Mouse (Mus musculus): ENCODE measurements around the gene Luc7l2.
"Not testable (repeated sequence)": the region's sequence is repeated elsewhere in the genome, so short reads cannot be mapped to it uniquely, and the experiment has no call there.

Luc7l2 gene

DNA sequence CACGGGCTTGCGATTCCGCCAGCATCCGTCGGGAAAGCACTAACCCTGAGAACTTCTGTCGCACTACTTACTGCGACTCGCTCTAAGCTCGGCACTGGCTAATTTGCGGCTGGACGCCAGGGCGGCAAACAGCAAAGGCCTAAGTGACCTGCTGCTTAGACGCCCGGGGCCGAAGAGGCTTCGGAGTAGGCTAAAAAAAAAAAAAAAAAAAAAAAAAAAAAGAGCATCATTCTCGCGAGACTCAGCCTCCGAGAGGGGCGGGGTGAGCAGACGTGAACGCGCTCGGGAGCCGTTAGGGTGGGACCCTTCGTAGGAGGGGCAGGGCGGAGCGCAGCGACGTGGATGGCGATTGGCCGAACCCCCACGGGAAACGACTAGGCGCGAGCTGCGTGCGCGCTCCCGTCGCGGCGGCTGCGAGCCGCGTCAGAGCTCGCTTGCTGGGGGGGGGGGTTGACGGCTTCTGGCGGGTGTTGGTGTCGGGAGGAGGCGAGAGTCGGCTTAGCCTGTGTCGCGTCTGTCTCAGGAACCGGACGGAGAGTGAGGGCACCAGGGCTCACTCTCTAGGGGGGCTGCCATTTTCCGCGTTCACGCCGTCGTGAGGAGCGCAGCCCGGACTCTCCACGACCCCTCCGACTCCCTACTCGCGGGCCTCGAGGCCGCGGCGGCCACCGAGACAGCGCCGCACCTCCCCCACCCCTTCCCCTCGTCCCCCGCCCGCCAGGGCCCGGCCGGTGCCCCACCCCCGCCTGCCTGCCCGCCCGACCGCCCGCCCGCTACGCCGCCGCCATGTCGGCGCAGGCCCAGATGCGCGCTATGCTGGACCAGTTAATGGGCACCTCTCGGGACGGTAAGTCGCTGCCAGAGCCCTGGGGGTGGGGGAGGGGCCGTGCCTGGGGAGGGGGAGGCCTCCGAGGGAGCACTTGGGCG lies at the start of gene Luc7l2:
TSS of gene Luc7l2 (plus strand) at position 273 of the 927 bp plus-strand sequence.
- DNase-seq = peak; percentile 93

DNA sequence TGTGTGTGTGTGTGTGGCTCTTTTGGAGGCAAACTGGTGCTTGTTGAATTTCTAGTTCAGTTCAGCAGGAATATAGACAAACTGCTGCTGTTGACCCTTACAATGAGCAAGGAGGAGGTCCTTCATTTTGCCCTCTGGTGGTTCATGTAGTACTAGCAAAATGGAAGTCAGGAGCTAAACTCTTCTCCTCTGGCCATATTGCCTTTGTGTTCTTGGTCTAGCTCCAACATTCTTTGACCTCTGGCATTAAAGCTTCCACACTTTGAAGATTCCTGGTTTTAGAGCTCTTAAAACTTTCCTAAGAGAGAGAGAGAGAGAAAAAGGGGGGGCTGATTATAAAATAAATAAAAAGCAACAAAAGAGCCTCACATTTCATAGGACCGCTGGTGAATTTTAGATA lies 39.0 kb upstream of the Luc7l2 start:
- DNase-seq = no peak

DNA sequence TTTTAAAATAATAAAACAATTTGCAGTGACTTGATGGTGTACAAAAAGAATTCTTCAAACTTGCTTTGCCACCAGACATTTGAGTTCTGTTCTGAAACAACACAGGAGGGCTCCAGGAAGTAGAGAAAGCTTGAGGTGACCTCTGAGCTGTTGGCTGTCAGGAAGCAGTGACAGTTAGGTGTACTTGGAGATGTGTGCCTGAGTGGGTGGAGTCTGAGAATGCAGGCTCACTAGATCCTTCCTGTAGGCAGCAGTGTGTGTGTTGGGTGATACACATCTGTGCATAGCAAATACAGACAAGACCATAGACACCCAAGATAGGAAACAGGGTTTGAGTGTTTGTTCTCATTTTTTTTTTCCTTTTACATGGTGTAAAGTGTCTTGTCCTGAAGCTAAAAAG lies 38.3 kb upstream of the Luc7l2 start:
- DNase-seq = no peak

DNA sequence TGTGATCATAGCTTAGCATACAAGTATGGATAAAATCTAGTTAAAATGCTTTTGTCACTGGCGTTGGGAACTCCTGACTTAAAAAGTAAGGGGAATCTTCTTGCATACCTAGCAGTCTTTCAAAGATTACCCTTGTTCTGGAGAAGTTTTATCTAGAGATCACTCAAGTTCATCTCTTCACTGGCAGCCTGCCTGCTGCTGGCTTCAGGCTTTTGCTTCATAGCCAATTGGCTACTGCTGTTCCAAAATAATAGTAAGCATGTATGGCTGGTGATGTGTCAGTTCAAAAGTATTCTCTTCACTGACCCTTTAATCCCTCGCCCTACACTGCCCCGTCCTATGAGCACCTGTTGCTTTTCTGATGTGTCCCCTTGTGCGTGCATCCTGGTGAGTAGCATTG lies 35.9 kb upstream of the Luc7l2 start:
- DNase-seq = no peak

DNA sequence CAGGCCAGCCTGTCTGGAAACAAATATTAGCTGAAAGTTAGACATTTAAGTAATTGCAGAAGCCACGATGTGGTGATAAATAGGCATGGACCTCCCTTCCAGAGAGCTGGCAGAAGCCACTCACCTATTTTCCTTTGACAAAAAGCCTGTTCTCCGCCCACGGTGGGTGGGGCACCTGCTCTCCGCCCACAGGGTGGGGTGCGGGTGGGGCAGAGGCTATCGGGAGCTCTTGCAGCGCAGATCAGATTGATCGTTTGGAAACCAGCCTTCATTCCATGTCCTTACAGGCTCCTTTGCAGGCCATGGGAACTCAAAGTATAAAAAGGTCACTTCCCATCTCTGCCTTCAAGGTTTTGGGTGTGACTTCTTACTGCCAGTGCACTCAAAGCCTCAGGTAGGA lies 27.3 kb upstream of the Luc7l2 start:
- DNase-seq = no peak

DNA sequence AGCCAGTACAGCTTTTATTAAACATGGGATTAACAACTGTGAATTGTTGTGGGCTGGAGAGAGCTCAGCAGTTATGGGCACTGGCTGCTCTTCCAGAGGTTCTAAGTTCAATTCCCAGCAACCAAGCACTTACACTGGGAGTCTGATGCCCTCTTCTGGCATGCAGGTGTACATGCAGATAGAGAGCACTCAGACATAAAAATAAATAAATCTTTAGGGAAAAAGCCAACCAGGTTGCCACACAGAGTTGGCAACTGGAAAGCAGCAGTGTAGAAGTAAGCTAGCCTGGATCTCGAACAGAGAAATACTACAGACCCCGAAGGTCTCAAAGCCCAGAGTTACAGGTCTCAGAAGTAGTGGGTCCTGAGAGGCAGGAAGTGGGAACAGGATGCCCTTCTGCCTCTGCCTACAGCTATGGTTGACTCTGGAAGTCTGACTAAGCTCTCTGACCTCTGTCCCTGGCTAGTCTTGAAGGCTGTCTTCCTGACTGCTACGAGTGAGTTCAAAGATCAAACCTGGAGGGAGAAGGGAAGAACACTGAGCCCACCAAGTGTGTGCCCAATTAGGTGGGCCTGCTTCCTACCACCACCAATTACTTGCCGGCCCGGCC lies 19.8 kb upstream of the Luc7l2 start:
- DNase-seq = peak; percentile 40

DNA sequence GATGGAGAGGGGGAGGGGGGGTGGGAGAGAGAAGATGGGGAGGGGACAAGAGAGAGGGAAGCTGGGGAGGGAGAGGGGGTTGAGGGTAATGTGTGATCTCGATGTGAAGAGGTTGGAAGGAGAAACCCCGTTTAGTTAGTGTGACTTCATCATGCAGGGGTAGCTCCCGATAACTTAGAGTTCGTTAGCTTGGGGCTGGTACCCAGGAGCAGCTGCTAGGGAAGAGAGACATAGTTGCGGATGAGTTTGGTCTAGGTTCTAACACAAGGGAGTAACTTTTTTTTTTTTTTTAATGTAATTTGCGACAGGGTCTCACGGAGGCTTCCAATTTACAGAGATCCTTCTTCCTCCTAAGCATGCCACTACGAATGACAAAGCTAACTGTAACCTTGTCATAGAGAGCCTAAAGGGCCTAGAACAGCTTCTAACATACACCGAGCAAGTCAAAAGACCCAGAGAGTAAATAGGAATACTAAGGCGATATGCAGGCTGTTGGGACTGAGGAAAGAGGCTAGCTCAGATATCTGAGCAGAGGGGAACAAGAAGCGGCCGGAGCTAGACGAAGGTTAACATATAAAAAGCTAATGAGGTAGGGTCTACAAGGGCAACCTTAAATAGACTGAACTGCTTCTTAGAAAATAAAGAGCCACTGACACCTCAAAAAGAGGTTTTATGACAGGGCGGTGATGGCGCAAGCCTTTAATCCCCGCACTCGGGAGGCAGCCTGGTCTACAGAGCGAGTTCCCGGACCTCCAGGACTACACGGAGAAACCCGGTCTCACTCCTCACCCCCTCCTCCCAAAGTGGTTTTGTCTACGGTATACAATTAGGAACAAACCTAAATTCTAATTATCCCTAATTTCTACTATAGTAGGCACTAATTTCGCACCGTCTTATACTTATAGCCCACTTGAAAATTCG lies 18.4 kb upstream of the Luc7l2 start:
- no peak for DNase-seq

DNA sequence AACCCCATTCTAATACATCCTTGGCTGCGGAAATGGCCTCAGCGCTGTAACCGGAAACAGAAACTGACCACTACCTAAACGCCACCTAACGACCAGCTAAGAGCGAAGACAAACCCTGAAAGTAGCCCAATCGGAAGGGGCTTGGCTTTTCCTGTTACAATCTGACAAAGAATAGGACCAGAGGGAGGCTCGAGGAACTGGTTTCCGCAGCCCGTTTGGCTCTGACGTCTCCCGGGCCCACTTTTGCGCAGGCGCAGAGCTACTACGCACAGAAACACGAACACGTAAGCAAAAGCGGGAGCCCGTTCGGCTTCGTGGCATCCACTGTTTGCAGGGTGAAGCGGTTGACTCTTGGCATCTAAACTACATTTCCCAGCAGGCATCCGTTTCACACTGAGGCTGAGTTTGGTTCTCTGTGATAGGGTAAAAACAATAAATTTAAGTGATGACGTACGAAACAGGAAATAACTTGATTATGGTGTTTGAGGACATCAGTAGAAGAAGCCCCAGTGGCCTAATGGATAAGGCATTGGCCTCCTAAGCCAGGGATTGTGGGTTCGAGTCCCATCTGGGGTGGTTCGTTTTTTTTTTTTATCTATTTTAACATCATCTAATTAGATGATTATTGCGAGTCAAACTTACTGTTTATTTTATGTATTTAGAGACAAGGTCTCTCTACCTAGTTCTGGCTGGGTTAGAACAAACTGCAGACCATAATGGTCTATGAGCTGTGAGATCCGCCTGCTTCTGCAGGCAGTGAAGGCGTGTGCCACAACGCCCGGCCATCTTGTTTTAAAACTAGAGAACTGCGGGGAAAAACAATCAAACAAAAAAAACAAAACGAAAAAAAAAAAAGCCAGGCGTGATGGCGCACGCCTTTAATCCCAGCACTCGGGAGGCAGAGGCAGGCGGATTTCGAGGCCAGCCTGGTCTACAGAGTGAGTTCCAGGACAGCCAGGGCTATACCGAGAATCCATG lies 17.4 kb upstream of the Luc7l2 start, which contains the start of gene Fmc1:
TSS of gene Fmc1 (plus strand) at position 75 of the 978 bp plus-strand sequence.
- peak; percentile 96 for DNase-seq

DNA sequence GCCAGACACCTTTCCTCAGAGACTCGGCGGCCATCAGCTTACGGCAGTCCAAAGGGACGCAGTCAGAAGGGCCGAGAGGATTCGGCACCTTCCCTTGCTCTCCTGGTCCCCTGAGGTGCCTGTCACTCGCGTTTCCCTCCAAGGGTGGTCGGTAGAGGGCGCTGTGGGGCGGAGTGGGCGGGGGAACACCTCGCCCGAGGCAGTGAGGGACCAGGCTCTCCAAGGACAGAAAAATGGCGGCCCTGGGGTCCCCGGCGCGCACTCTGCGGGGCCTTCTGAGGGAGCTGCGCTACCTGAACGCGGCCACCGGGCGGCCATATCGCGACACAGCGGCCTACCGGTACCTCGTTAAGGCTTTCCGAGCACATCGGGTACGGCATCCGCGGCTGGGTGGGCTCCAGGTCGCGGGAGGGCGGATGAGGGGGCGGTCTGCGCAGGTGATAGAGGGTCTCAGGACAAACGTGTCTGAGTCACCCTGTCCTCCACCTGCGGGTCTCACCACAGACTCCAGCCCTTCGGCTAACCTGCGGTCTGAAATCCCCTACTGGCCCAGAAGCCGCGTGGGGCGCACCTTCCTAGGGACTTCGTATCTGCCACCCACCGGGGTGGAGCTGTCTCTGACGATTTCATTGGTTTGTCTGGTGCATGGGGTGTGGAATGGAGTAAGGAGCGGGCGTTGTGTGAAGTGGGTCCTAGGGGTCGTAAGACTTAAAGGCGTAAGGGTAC lies 16.3 kb upstream of the Luc7l2 start:
- peak; percentile 98 for DNase-seq

DNA sequence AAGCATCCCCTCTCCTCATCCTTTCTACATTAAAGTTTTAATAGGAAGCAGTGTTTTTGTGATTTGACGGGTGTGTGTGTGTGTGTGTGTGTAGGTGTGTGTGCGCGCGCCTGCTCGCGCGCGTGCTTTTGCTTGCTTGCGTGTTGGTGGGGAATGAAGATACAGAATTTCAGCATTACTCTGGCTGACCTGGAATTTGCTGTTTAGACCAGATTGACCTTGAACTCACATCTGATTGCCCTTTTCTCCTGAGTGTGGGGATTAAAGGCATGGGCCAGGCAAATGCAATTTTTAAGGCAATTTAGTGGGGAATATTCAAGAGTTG lies 15.8 kb upstream of the Luc7l2 start:
- no peak for DNase-seq

DNA sequence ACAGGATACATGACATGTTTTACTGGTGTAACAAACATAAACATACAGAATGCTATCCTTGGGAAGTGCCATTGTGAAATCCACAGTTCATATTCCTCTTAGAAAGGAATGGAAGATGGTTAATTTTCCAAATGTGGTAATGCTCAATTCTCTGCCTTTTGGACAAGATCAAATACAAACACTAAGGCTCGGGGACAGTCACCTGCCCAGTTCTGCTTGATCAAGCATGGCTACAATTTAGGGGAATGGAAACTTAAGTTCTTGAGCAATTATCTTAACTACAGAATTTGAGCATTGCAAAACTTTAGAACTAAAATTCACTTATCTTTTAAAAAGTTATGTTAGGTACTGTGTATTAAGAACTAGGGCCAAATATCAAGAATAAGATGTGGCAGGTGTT lies 15.3 kb upstream of the Luc7l2 start:
- no peak for DNase-seq

DNA sequence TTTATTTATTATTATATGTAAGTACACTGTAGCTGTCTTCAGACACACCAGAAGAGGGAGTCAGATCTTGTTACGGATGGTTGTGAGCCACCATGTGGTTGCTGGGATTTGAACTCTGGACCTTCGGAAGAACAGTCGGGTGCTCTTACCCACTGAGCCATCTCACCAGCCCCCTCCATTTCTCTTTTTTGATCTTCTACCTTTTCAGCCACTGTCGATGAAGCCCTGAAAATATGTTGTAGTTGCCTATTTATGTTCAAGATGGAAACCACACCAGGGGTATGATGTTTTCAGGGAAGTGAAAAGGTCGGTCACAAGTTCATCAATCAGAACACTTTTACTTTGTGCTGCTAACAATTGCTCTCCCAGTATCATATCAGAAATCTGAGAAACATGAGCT lies 7.0 kb upstream of the Luc7l2 start:
- DNase-seq = not testable (repeated sequence)

DNA sequence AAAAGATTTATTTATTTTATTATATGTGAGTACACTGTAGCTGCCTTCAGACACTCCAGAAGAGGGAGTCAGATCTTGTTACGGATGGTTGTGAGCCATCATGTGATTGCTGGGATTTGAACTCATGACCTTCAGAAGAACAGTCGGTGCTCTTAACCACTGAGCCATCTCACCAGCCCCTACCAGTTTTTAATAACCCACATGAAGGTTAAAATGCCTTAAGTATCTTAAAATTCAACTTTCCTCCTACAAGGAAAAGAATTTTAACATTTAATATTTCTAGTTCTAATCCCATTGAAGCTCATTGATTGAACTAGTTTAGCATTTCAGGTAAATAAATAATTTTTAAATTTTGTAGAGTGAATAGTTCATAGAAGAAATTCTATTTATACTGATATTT lies 4.1 kb upstream of the Luc7l2 start:
- DNase-seq = not testable (repeated sequence)

DNA sequence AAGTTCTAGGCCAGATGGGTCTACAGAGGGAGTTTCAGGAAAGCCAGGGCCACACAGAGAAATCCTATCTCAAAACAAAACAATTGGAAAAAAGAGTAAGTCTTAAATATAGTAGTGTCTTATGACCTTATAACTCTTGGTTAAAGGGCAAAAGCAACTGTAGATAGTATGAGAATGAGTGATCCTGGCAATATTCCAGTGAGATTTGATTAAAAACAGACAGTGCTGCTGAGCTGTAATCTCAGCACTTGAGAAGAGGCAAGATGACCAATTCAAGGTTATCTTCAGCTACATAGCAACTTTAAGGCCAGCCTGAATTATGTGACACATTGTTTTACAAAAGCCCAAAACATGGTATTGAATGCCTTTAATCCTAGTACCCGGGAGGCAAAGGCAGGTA lies 3.4 kb upstream of the Luc7l2 start:
- DNase-seq = no peak

DNA sequence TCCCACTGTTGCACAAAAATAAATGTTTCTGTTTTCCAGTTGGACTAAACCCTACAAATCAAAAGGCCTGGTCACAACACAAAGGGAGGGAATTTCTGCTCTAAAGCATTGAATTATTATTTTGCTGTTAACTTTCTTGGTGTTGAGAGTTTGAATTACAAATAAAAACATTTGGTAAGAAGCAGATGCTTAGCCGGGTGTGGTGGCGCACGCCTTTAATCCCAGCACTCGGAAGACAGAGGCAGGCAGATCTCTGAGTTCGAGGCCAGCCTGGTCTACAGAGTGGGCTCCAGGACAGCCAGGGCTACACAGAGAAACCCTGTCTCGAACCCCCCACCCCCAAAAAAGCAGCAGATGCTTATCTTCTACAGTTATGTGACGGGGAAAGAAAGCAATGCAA lies 2.5 kb upstream of the Luc7l2 start:
- DNase-seq = not testable (repeated sequence)

DNA sequence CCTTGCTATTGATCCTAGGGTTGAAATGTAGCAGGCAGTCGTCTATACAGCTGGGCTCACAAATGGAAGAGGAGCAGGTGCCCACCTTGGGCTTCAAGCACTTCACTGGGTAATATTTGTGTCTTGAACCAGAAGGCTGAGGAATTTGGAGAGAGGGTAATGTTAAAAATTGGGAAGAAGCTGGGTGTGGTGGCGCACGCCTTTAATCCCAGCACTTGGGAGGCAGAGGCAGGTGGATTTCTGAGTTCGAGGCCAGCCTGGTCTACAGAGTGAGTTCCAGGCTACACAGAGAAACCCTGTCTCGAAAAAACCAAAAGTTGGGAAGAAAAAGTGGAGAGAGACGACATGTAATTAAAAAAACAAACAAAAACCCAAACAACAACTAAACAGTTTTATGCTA lies 1.3 kb upstream of the Luc7l2 start:
- DNase-seq = not testable (repeated sequence)

DNA sequence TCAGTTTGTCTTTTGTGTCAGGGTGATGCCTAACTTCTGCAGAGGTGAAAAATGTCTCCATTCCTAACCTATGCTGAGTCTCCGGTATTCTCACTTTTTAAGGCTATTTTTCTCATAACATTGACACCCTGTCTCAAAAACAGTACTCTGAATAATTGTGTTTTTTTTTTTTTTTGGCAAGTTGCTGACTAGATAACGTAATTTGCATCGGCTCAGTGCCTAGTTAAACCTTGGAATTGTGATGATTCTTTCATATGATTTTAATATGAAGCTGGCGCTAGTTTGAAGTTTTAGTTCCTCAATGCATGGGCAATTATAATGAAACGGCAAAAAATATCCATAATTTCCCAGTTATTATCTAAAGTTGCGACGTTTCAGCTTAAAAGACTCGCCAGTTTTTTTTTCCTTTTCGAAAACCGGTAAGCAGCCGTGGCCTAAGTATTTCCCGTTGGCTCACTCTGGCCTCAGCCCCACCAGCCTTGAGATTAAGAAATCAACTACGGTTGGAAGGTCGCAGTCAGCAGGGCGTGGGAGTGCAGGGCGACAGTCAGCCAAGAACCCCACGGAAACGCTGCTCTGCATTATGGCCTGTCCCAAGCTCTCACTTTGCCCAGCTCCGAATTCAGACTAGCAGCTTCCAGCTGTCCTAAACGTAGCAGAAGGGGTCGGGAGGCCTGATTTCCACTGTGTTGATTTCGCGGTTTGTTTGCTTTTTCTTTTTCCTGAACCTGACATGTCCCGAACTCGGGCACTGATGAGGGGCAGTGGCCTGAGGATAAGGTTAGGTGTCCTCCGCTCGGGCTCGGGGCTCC lies 678 bp upstream of the Luc7l2 start:
- peak; percentile 90 for DNase-seq

DNA sequence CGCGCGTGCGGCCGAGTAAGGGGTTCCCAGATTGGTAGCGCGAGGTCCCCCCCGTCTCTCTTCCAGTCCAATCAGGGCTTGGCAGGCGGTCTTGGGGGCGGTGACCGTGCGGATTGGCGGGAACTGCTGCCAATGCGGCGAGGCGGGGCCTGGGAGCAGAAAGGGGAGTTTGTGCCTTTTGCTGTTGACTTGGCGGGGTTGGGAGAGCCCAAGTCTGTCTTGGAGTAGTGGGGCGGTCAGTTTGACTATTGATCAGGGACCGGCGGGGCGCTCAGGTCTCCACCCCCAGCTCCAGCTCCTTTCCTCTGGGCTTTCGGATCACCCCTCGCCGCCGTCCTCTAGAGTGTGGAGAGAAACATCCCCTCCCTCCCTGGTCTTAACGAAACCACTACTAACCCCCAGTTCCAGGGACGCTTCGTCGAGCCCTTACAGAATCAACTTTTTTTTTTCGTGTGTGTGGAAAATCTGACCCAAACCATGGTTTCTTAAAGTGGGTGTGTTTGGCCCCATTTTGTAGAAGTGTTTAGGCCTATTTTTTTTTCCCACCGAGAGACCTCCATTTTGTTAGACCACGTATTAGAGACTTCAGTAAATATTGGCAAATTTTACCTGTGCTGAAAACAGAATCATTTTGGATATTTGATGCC lies 978 bp downstream of the Luc7l2 start:
- DNase-seq = peak; percentile 99

DNA sequence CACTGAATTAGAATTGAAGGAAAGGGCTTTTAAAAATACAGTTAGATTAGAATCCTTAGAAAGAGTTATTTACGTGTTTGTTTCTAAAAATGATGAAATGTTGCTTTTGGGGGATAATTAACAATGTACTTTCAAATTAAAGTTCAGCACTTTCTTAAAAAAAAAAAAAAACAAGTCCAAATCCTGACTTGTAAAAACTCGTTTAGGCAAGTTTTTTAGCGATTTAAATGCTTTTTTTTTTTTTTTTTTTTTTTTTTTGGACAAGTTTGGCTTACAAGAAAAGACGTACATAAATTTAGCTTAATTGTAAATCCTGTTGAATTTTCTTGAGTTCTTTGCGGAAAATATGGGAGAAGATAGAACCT lies 1.5 kb downstream of the Luc7l2 start:
- DNase-seq = no peak

DNA sequence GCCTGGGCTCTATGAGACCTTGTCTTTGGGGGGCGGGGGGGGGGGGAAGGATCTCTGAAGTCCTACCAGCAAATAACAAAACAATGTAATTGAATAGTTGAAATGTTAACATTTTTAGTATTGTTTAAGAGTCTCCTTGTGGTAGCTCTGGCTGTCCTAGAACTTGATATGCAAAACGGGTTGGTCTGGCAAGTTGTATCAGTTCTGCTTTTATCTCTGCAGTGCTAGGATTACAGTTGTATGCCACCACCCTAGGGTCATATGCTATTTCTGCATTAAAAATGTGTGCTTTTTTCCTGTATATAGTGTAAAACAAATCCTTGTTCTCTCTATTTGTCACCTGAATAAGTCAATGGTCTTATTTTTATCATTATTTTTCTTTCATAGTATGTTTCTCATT lies 25.0 kb downstream of the Luc7l2 start:
- no peak for DNase-seq

Data from kidney, adult 18-20 months (tissue).